Mouse (Mus musculus): ENCODE results near the gene Bmp2k. TPM values are rescaled to one million over a fixed set of nuclear protein-coding genes. Genes with fewer than 3 reads are reported as not detected.

Bmp2k gene
- 8.4 TPM in 2 replicates for polyA plus RNA-seq (2015; fragmentation: Nextera tagmentation; extraction: Ambion mirVana)

DNA sequence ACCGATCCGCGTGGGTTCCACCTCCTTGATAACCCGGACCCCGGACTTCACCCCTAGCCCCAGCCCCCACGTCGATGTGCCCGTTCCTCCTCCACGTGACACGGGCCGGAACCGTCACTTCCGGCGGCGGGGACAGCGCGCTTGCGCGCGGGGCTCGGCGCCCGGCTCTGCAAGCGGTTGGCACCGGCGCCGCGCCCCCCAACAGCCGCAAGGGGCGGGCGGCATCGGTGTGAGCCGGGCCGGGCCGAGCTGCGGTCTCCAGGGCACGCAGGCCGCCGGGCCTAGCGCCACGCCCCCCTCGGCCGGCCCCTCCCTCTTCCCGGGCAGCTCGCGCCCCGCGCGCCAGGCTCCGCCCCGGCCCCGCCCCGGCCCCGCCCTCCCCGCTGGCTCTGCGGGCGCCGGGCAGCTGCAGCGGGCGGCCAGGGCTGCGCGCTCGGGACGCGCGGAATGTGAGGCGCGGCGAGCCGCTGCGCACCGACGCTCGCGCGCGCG lies at the start of gene Bmp2k:
Gene Bmp2k (plus strand): TSS at position 380 of the 492 bp plus-strand sequence.
- H3K36me3 ChIP-seq, result no peaks in the 10 kb centered on the region
- peaks cover 25% of the 10 kb centered on the region for H3K4me1 ChIP-seq
- H3K9me3 ChIP-seq, result no peaks in the 10 kb centered on the region
- ATAC-seq (replicated peaks), result peak; percentile 98
- under 1% methylated on average over 32 of the region's 78 CpGs for WGBS
- peak within 1 kb of the TSS; percentile 90 for H3K4me2 ChIP-seq (replicated peaks)
- H3K27ac ChIP-seq (replicated peaks), result peak within 1 kb of the TSS; percentile 85
- no peaks in the 10 kb centered on the region for H3K27me3 ChIP-seq
- peak within 1 kb of the TSS; percentile 76 for H3K9ac ChIP-seq (replicated peaks)
- H3K4me3 ChIP-seq, result peak within 1 kb of the TSS; percentile 88

- no peaks in the 10 kb centered on the region for H3K27me3 ChIP-seq
- H3K27ac ChIP-seq (replicated peaks), result no peak overlapping the region
- no peak overlapping the region for H3K4me3 ChIP-seq
- H3K9ac ChIP-seq (replicated peaks), result no peak overlapping the region
- WGBS, result 88% methylated on average over 13 of the region's 13 CpGs
- H3K4me1 ChIP-seq, result 0 out of 2 replicates have a peak, but pooled peaks cover 3% of the 10 kb centered on the region
- no peaks in the 10 kb centered on the region for H3K9me3 ChIP-seq
- ATAC-seq (replicated peaks), result no peak
- no peak overlapping the region for H3K4me2 ChIP-seq (replicated peaks)
- no peaks in the 10 kb centered on the region for H3K36me3 ChIP-seq
These were observed 48.5 kb upstream of the Bmp2k start for GRCm38 (mm10) chr5:96948856-96949527.

DNA sequence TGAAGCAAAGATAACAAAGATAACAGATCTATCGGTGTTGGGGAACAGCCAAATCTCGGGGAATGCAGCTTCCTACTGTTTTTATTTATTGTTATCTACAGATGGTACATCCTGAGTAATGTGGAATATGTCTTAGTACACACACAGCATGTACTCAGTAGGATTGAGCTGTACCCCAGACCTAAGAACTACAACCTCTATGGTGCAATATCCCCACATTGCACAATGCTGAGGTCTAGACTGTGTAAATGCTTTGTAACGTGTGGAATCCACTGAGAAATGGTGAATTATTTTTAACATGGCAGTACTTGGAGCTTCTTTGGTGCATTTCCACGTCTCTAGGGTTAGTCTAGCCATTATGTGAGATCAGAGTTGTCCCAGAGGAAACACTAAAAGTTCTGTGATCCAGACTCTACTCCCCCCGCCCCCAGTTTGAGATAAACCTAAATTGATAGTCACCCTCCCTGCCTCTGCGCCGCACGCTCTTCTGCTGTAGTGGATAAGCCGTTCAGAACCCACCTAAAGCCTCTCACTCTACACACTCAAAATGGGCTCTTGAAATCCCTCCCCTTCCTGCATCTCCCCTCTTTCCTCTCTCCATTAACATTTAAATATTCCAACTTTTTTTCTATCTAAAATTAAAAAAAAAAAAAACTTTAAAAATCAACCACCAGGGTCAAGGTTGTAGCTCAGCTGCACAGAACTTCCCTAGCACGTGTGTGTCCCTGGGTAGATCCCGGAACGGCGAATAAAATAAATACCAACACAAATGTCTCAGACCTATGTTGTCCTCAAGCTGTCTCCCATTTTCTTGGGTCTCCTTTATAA lies 47.4 kb upstream of the Bmp2k start:
- H3K4me3 ChIP-seq, result no peak overlapping the region
- no peaks in the 10 kb centered on the region for H3K36me3 ChIP-seq
- no peak overlapping the region for H3K27ac ChIP-seq (replicated peaks)
- H3K9me3 ChIP-seq, result no peaks in the 10 kb centered on the region
- ATAC-seq (replicated peaks), result no peak
- H3K4me1 ChIP-seq, result peaks cover 12% of the 10 kb centered on the region
- no peak overlapping the region for H3K9ac ChIP-seq (replicated peaks)
- no peaks in the 10 kb centered on the region for H3K27me3 ChIP-seq
- WGBS, result 89% methylated on average over 13 of the region's 13 CpGs
- H3K4me2 ChIP-seq (replicated peaks), result no peak overlapping the region

DNA sequence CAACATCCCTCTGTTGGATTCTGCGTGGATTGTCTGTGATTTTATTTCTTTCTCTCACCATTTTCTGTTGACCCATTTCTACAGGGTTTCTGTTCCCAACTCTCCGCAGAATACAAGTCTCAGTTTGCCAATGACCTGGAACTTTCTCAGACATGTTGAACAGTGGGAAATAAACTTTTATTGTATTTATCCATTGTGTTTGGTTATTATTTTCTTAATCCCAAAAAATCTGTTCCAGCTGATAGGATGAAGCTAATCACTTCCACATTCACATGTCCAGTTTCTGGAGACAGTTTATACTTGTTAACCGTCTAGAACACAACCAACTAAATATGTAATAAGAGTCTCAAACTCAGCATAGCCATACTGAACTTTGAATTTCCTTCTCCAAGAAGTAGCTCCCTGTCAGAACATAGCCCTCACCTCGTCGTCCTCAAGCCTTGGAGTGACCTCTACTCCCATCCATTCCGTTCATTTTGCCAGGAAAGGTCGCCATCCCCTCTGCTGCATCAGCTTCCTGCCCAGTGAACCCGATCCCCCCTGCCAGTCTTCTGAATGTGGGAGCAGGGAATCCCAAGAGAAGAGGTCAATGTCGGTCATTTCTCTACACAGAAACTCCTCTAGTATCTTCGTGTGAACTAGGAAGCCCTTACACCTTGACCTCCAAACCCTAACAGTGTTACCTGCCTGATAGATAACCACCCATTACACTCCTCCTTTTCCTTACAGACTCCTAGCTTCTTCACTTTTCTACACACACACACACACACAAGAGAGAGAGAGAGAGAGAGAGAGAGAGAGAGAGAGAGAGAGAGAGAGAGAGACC lies 46.6 kb upstream of the Bmp2k start:
- Histone ChIP-seq H3K4me1 (peaks cover 12% of the 10 kb centered on the region), H3K9me3 (no peaks in the 10 kb centered on the region), H3K27ac (replicated peaks) (no peak overlapping the region), H3K4me3 (no peak overlapping the region), H3K27me3 (no peaks in the 10 kb centered on the region), H3K36me3 (no peaks in the 10 kb centered on the region), H3K4me2 (replicated peaks) (no peak overlapping the region), H3K9ac (replicated peaks) (no peak overlapping the region)
- no peak for ATAC-seq (replicated peaks)
- 84% methylated on average over 10 of the region's 10 CpGs for WGBS

DNA sequence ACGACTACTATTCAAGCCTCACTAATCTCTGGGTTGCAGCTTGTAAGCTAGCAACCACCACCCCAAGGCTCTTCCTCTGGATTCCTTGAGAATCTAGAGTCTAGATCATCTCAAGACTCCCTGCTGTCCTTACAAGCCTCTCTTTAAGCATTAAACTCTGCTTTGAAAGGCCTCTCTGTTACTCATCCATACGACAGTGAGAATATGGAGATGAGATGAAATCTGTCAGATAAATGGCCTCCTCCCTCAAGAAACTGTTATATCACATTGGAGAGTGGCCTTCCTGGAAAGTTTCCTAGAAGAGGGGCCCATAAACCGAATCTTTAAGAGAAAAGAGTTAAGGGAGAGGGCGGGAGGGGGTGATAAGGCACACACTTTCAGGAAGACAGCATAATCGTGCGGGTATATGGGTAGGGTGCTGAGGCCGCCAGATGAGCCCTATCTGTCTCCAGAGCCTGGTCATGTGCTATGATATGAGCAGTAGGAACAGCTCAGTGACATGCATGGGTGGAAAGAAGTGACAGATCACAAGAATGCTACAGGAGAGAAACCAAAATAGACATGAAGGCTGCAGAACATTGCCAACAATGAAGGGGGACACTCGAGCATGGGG lies 45.9 kb upstream of the Bmp2k start:
- Histone ChIP-seq H3K4me2 (replicated peaks) (no peak overlapping the region), H3K4me1 (peaks cover 12% of the 10 kb centered on the region), H3K36me3 (no peaks in the 10 kb centered on the region), H3K9me3 (no peaks in the 10 kb centered on the region), H3K27me3 (no peaks in the 10 kb centered on the region), H3K9ac (replicated peaks) (no peak overlapping the region), H3K4me3 (no peak overlapping the region), H3K27ac (replicated peaks) (no peak overlapping the region)
- ATAC-seq (replicated peaks), result no peak
- WGBS, result 86% methylated on average over 8 of the region's 8 CpGs

GRCm38 (mm10) chr5:96954040-96954439 lies 43.4 kb upstream of the Bmp2k start:
- Histone ChIP-seq H3K36me3 (no peaks in the 10 kb centered on the region), H3K9ac (replicated peaks) (no peak overlapping the region), H3K4me3 (no peak overlapping the region), H3K9me3 (no peaks in the 10 kb centered on the region), H3K4me2 (replicated peaks) (0 out of 2 replicates have a peak overlapping the region, but pooled peaks have one; percentile 5), H3K27ac (replicated peaks) (no peak overlapping the region), H3K27me3 (no peaks in the 10 kb centered on the region), H3K4me1 (peaks cover 12% of the 10 kb centered on the region)
- ATAC-seq (replicated peaks), result peak; percentile 26; the same call in 1 of the 2 replicates
- 12% methylated on average over 11 of the region's 11 CpGs for WGBS

DNA sequence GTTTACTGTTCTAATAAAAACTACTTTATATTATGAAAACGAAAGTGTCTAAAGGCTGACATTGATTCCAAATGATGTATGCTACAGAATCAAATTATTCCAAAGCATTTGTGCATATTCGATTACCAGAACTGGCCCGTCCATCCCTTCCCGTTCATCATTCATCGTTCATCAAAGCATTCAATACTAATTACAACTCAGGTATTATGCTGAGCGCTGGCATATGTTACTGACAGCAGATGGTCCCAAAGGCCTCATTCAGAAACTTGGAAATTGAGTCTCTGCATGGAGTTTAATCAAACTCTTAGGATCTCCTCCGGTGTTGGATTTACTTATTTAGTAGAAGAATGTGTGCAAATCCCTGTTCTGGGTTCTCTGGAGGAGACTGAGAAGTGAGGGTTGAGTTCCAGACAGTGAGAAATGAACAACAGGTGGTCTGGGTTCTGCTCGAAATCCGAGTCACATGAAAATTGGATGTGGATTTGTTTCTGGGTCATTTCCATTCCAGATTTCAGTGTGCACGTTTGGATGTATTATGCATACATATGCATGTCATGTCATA lies 42.9 kb upstream of the Bmp2k start:
- Histone ChIP-seq H3K27me3 (no peaks in the 10 kb centered on the region), H3K36me3 (no peaks in the 10 kb centered on the region), H3K27ac (replicated peaks) (no peak overlapping the region), H3K4me3 (no peak overlapping the region), H3K4me1 (peaks cover 12% of the 10 kb centered on the region), H3K9me3 (no peaks in the 10 kb centered on the region), H3K4me2 (replicated peaks) (0 out of 2 replicates have a peak overlapping the region, but pooled peaks have one; percentile 5), H3K9ac (replicated peaks) (no peak overlapping the region)
- WGBS, result 33% methylated on average over 10 of the region's 10 CpGs
- ATAC-seq (replicated peaks), result peak; percentile 48

- no peaks in the 10 kb centered on the region for H3K36me3 ChIP-seq
- no peak for ATAC-seq (replicated peaks)
These were observed 40.6 kb upstream of the Bmp2k start for GRCm38 (mm10) chr5:96956926-96957325.

GRCm38 (mm10) chr5:96961122-96961521 lies 36.4 kb upstream of the Bmp2k start:
- no peaks in the 10 kb centered on the region for H3K27me3 ChIP-seq
- no peaks in the 10 kb centered on the region for H3K9me3 ChIP-seq
- H3K4me1 ChIP-seq, result peaks cover 7% of the 10 kb centered on the region
- ATAC-seq (replicated peaks), result no peak
- H3K36me3 ChIP-seq, result no peaks in the 10 kb centered on the region
- H3K4me2 ChIP-seq (replicated peaks), result no peak overlapping the region
- H3K27ac ChIP-seq (replicated peaks), result no peak overlapping the region
- 82% methylated on average over 5 of the region's 5 CpGs for WGBS
- H3K9ac ChIP-seq (replicated peaks), result no peak overlapping the region
- H3K4me3 ChIP-seq, result no peak overlapping the region

More at GRCm38 (mm10) chr5:96956926-96957325, 40.6 kb upstream of the Bmp2k start:
- no peaks in the 10 kb centered on the region for H3K9me3 ChIP-seq
- H3K4me1 ChIP-seq, result peaks cover 12% of the 10 kb centered on the region
- no peak overlapping the region for H3K27ac ChIP-seq (replicated peaks)
- H3K4me3 ChIP-seq, result no peak overlapping the region
- H3K27me3 ChIP-seq, result no peaks in the 10 kb centered on the region
- 20% methylated on average over 3 of the region's 3 CpGs for WGBS
- no peak overlapping the region for H3K4me2 ChIP-seq (replicated peaks)
- H3K9ac ChIP-seq (replicated peaks), result no peak overlapping the region

- Histone ChIP-seq H3K4me2 (replicated peaks) (no peak overlapping the region), H3K27ac (replicated peaks) (no peak overlapping the region), H3K9me3 (no peaks in the 10 kb centered on the region), H3K4me3 (no peak overlapping the region), H3K9ac (replicated peaks) (no peak overlapping the region), H3K36me3 (no peaks in the 10 kb centered on the region), H3K27me3 (no peaks in the 10 kb centered on the region), H3K4me1 (peaks cover 7% of the 10 kb centered on the region)
- no peak for ATAC-seq (replicated peaks)
These were observed 35.6 kb upstream of the Bmp2k start for GRCm38 (mm10) chr5:96961852-96962251.

- ATAC-seq (replicated peaks), result no peak
- Histone ChIP-seq H3K4me1 (peaks cover 7% of the 10 kb centered on the region), H3K9me3 (no peaks in the 10 kb centered on the region), H3K4me3 (no peak overlapping the region), H3K36me3 (no peaks in the 10 kb centered on the region), H3K9ac (replicated peaks) (no peak overlapping the region), H3K27me3 (no peaks in the 10 kb centered on the region), H3K4me2 (replicated peaks) (no peak overlapping the region), H3K27ac (replicated peaks) (no peak overlapping the region)
- 73% methylated on average over 8 of the region's 8 CpGs for WGBS
These were observed 35.1 kb upstream of the Bmp2k start for GRCm38 (mm10) chr5:96962252-96962933.

All from forebrain, embryonic 15.5 days (tissue).